Mouse (Mus musculus): ENCODE measurements at regions not wholly inside any gene's neighbourhood (a gene's known extent, or its start where the extent isn't known, plus 50 kb on each side); places are given as distances from the start of the nearest gene placed in this dataset.

DNA sequence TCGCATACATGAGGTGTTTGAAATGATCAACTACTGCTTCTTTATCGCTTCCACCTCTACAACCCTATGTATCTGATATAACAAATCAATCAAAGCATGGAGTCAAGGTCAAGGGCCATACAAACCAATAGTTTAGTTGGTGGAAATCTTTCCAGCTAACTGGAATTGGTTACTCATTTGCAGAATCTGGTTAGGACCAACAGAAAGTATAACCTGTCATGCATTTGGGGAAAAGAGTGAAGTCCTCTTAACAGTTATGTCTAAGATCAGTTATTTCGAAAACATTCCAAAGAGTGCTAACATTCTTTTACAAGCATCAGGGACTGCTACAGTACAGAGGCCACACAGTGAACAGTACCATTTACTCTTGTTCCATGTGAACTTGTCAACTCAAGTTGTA is 204.6 kb upstream of the Got2 start:
- TF ChIP-seq CTCF (IDR thresholded peaks at IDR 0.05; ENCODE audit: control insufficient read depth, insufficient read depth, insufficient read length) = no peak
- no peak for TF ChIP-seq FOSL1 (IDR thresholded peaks at IDR 0.05; ENCODE audit: insufficient read depth, low read length, poor library complexity, severe bottlenecking)
